Comparison of ENCODE assay signal across 8 mouse cellular contexts in the genomic region with DNA sequence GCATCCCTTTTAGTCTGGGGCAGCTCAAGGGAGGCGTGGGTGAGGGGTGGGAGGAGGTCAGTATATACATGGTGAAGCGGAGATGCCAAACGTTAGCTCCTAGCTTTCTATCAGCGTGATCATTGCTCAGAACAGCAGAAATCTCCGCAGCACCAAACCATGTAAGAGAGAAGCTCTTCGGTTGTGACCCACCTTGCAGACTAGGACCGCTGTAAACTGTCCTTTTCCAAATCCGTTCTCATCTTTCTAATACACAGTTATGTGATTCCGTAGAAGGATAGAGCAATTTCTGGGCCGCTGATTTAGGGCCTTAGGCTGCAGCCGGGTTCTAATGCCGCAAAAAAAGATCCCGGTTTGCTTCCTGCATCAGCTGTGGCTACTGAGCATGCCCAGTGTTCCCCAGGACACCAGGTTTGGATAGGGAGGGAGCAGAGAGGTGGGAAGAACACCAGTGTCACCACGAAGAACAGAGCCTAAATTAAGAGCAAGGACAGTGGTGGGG. TPM values are rescaled to one million over a fixed set of nuclear protein-coding genes. Genes with fewer than 3 reads are reported as not detected.
A peak's percentile ranks its signal among the peaks of the same experiment; 100 is the strongest.
DNase-seq lines count a peak whose midpoint lies in the region; ATAC-seq and TF ChIP-seq lines count a peak whose summit lies in the region.

No protein-coding gene starts in this region.

- TF ChIP-seq CTCF in lung, postnatal 0 days (IDR thresholded peaks at IDR 0.05) = no peak

- no peak overlapping the region for H3K27ac ChIP-seq in lung, postnatal 0 days (ENCODE audit: low read length)
- H3K27ac ChIP-seq in hindbrain, embryonic 10.5 days = peak overlapping the region; percentile 82
- peak overlapping the region; percentile 94 for H3K27ac ChIP-seq in neural tube, embryonic 15.5 days (replicated peaks)

- 2% methylated on average over 14 of the region's 14 CpGs for WGBS in lung, postnatal 0 days
- WGBS in hindbrain, embryonic 10.5 days = 2% methylated on average over 14 of the region's 14 CpGs
- under 1% methylated on average over 14 of the region's 14 CpGs for WGBS in neural tube, embryonic 15.5 days

- no peaks in the 10 kb centered on the region for H3K36me3 ChIP-seq in lung, postnatal 0 days (ENCODE audit: insufficient read depth, low read length)
- no peaks in the 10 kb centered on the region for H3K36me3 ChIP-seq in hindbrain, embryonic 10.5 days
- H3K36me3 ChIP-seq in neural tube, embryonic 15.5 days = no peaks in the 10 kb centered on the region

- peak overlapping the region; percentile 29; the same call in 1 of the 2 replicates for H3K4me3 ChIP-seq in lung, postnatal 0 days (ENCODE audit: low read depth, low read length)
- H3K4me3 ChIP-seq in hindbrain, embryonic 10.5 days = peak overlapping the region; percentile 59
- H3K4me3 ChIP-seq in neural tube, embryonic 15.5 days (replicated peaks) = peak overlapping the region; percentile 59

- peaks cover 3% of the 10 kb centered on the region; the same call in 1 of the 2 replicates for H3K4me1 ChIP-seq in lung, postnatal 0 days (ENCODE audit: insufficient read depth, low read depth, low read length)
- peaks cover 17% of the 10 kb centered on the region for H3K4me1 ChIP-seq in hindbrain, embryonic 10.5 days (replicated peaks)
- H3K4me1 ChIP-seq in neural tube, embryonic 15.5 days = 0 out of 2 replicates have a peak, but pooled peaks cover 6% of the 10 kb centered on the region

- H3K27me3 ChIP-seq in lung, postnatal 0 days (replicated peaks; ENCODE audit: insufficient read depth, low read length) = no peaks in the 10 kb centered on the region
- peaks cover 16% of the 10 kb centered on the region; the same call in 1 of the 2 replicates for H3K27me3 ChIP-seq in hindbrain, embryonic 10.5 days (ENCODE audit: insufficient read depth, poor library complexity, severe bottlenecking)
- no peaks in the 10 kb centered on the region for H3K27me3 ChIP-seq in neural tube, embryonic 15.5 days (replicated peaks)

- peak; percentile 15 for DNase-seq in lung, postnatal 0 days (ENCODE audit: low spot score)
- DNase-seq in lung, postnatal 10 days = no peak
- DNase-seq in embryo, embryonic 10 days (ENCODE audit: low spot score) = peak; percentile 68
- DNase-seq in hindbrain, embryonic 10.5 days (ENCODE audit: low spot score) = peak; percentile 58
- peak; percentile 81 to 83 for DNase-seq in left cerebral cortex, postnatal 36 days (ENCODE audit: low spot score in 2 of 2)

- H3K9ac ChIP-seq in lung, postnatal 0 days (replicated peaks; ENCODE audit: low read depth) = no peak overlapping the region
- H3K9ac ChIP-seq in neural tube, embryonic 15.5 days (replicated peaks) = peak overlapping the region; percentile 64

- intact Hi-C loops in left cerebral cortex, postnatal 36 days (cut with DNase I) = loop anchor here (5.0 kb wide), 1 partner anchor 240 kb away; no protein-coding TSS in a partner anchor

- no peaks in the 10 kb centered on the region for H3K9me3 ChIP-seq in lung, postnatal 0 days (ENCODE audit: low read length)
- H3K9me3 ChIP-seq in hindbrain, embryonic 10.5 days = no peaks in the 10 kb centered on the region
- H3K9me3 ChIP-seq in neural tube, embryonic 15.5 days (replicated peaks) = no peaks in the 10 kb centered on the region

- TF ChIP-seq EP300 in lung, postnatal 0 days (IDR thresholded peaks at IDR 0.05) = no peak

- ATAC-seq in lung, postnatal 0 days = no peak
- peak; percentile 95 for ATAC-seq in neural tube, embryonic 15.5 days (ENCODE audit: low FRiP score)
- ATAC-seq in CD4-positive, CD25-positive, alpha-beta regulatory T cell, adult 4 months = no peak
- ATAC-seq in erythroblast, adult 5-6 weeks (replicated peaks; ENCODE audit: low FRiP score, poor library complexity, severe bottlenecking) = no peak

- H3K4me2 ChIP-seq in lung, postnatal 0 days (replicated peaks; ENCODE audit: low read depth, low read length) = peak overlapping the region; percentile 55
- H3K4me2 ChIP-seq in neural tube, embryonic 15.5 days = peak overlapping the region; percentile 61

RNA-seq across cellular contexts. Expression of a gene that starts 1.3 kb away (rescaled TPM):
- polyA plus RNA-seq in lung, postnatal 0 days (2015; fragmentation: Nextera tagmentation; extraction: Ambion mirVana) = 0.13 and 0.17 TPM in 2 replicates
- 0.14 and 1.1 TPM in 2 replicates for polyA plus RNA-seq in hindbrain, embryonic 10.5 days (2016; fragmentation: Nextera tagmentation; extraction: Ambion mirVana)
- total RNA-seq in left cerebral cortex, postnatal 36 days (2021) = 100 to 1,000 TPM; 200 to 220 TPM
- polyA plus RNA-seq in neural tube, embryonic 15.5 days (2015; fragmentation: Nextera tagmentation; extraction: Ambion mirVana) = 18.6 and 20.8 TPM in 2 replicates
- 1 to 10 TPM; 1.1 to 1.4 TPM for polyA plus RNA-seq in CD4-positive, CD25-positive, alpha-beta regulatory T cell, adult 4 months (2017; shearing (Covaris generic))
- not detected in 2 replicates for total RNA-seq in erythroblast, adult 5-6 weeks (2015; ENCODE audit: low replicate concordance)
- total RNA-seq in erythroblast, adult 5-6 weeks (2017; ENCODE audit: low replicate concordance) = 1.4 TPM in 1 of 2 replicates, not detected in the other
